Mouse (Mus musculus): ENCODE data around the gene Mtr. TPM values are rescaled to one million over a fixed set of nuclear protein-coding genes. Genes with fewer than 3 reads are reported as not detected.
"Not testable (repeated sequence)": the region's sequence is repeated elsewhere in the genome, so short reads cannot be mapped to it uniquely, and the experiment has no call there.

Gene Mtr
- total and polyA plus RNA-seq, 2 experiments: 2.9 to 5.5 TPM

DNA sequence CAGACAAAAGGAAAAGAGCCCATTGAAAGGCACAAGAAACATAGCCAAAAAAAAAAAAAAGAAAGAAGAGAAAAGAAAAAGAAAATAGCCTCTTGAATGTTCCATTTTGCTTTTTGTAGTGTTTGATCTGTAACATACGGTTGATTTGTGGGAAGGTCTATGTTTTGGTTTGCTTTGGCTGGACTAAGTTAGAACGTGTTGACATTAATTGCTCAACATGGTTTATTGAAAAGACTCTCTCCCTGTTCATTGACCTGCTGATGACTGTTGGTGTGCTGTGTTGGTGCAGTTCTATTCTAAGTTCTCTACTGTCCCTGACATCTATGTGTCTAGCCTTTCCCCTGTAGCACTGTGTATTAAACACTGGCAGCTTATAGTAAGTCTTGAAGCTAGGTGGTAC, 111.5 kb downstream of the Mtr start:
- DNase-seq (ENCODE audit: extremely low read depth, low read depth, low spot score): peak; percentile 91
- Histone ChIP-seq H3K36me3 (ENCODE audit: control insufficient read depth, insufficient read depth, low read length) (no peaks in the 10 kb centered on the region), H3K9ac (ENCODE audit: low read depth, low read length) (no peak overlapping the region), H3K4me3 (ENCODE audit: insufficient read depth, low read depth, low read length) (no peak overlapping the region), H3K4me1 (ENCODE audit: control insufficient read depth, insufficient read depth, low read length) (peaks cover 2% of the 10 kb centered on the region; the same call in 1 of the 2 replicates), H3K27me3 (ENCODE audit: control insufficient read depth, insufficient read depth, low read length) (no peaks in the 10 kb centered on the region), H3K79me2 (ENCODE audit: control insufficient read depth, insufficient read depth, low read length) (no peaks in the 10 kb centered on the region), H3K27ac (replicated peaks; ENCODE audit: insufficient read depth, low read depth, low read length) (no peak overlapping the region)
- whole genome bisulfite sequencing: 11% methylated on average over 2 of the region's 2 CpGs
- no peak for TF ChIP-seq CTCF (IDR thresholded peaks at IDR 0.05; ENCODE audit: low read depth, low read length)

- H3K4me1 ChIP-seq (ENCODE audit: control insufficient read depth, insufficient read depth, low read length): peaks cover 2% of the 10 kb centered on the region; the same call in 1 of the 2 replicates
- no peak overlapping the region for H3K4me3 ChIP-seq (ENCODE audit: insufficient read depth, low read depth, low read length)
- H3K9ac ChIP-seq (ENCODE audit: low read depth, low read length): no peak overlapping the region
- no peak for DNase-seq (ENCODE audit: extremely low read depth, low read depth, low spot score)
- no peaks in the 10 kb centered on the region for H3K36me3 ChIP-seq (ENCODE audit: control insufficient read depth, insufficient read depth, low read length)
- no peak overlapping the region for H3K27ac ChIP-seq (replicated peaks; ENCODE audit: insufficient read depth, low read depth, low read length)
- H3K27me3 ChIP-seq (ENCODE audit: control insufficient read depth, insufficient read depth, low read length): no peaks in the 10 kb centered on the region
- H3K79me2 ChIP-seq (ENCODE audit: control insufficient read depth, insufficient read depth, low read length): no peaks in the 10 kb centered on the region
- WGBS: 94% methylated on average over 5 of the region's 5 CpGs
- TF ChIP-seq POLR2A (IDR thresholded peaks at IDR 0.05; ENCODE audit: extremely low read depth, insufficient read depth, low read length) (no peak), CTCF (IDR thresholded peaks at IDR 0.05; ENCODE audit: low read depth, low read length) (no peak)
These were observed 114.6 kb downstream of the Mtr start for GRCm38 (mm10) chr13:12143347-12143746.

DNA sequence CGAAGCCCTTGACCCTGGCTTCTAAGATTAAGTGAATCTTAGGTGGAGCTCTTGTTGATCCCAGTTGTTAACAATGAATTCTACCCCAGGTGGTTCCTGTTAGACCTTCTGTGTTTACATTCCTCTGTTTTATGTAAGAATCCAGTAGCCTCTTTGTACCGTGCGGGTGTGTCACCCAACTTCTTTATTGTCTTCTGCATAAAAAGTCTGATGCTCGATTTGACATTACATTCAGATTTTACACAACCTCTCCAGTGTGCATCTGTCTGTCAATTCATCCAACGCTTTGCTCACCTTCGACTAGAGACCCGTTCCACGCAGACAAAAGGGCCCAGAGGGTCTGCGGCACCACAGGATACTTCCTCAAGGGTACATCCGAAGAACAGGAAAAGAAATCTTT, 121.5 kb downstream of the Mtr start:
- not testable (repeated sequence) for H3K9ac ChIP-seq (ENCODE audit: low read depth, low read length); H3K4me3 ChIP-seq (ENCODE audit: insufficient read depth, low read depth, low read length); DNase-seq (ENCODE audit: extremely low read depth, low read depth, low spot score); H3K4me1 ChIP-seq (ENCODE audit: control insufficient read depth, insufficient read depth, low read length); H3K36me3 ChIP-seq (ENCODE audit: control insufficient read depth, insufficient read depth, low read length); H3K27me3 ChIP-seq (ENCODE audit: control insufficient read depth, insufficient read depth, low read length); H3K27ac ChIP-seq (replicated peaks; ENCODE audit: insufficient read depth, low read depth, low read length); H3K79me2 ChIP-seq (ENCODE audit: control insufficient read depth, insufficient read depth, low read length)
- 89% methylated on average over 10 of the region's 10 CpGs for WGBS

- no peak overlapping the region for H3K27ac ChIP-seq (replicated peaks; ENCODE audit: insufficient read depth, low read depth, low read length)
- no peaks in the 10 kb centered on the region for H3K79me2 ChIP-seq (ENCODE audit: control insufficient read depth, insufficient read depth, low read length)
- H3K36me3 ChIP-seq (ENCODE audit: control insufficient read depth, insufficient read depth, low read length): no peaks in the 10 kb centered on the region
- no peak for DNase-seq (ENCODE audit: extremely low read depth, low read depth, low spot score)
- H3K4me3 ChIP-seq (ENCODE audit: insufficient read depth, low read depth, low read length): no peak overlapping the region
- no peaks in the 10 kb centered on the region for H3K27me3 ChIP-seq (ENCODE audit: control insufficient read depth, insufficient read depth, low read length)
- TF ChIP-seq CTCF (IDR thresholded peaks at IDR 0.05; ENCODE audit: low read depth, low read length) (no peak), POLR2A (IDR thresholded peaks at IDR 0.05; ENCODE audit: extremely low read depth, insufficient read depth, low read length) (no peak)
- no peaks in the 10 kb centered on the region for H3K4me1 ChIP-seq (ENCODE audit: control insufficient read depth, insufficient read depth, low read length)
- 54% methylated on average over 7 of the region's 7 CpGs for WGBS
- H3K9ac ChIP-seq (ENCODE audit: low read depth, low read length): no peak overlapping the region
These were observed 124.4 kb downstream of the Mtr start for GRCm38 (mm10) chr13:12133549-12133948.

Other genes starting within 250 kb of the Mtr start
- gene Ryr2, start 151.2 kb downstream of the Mtr start, total RNA-seq (2014; rRNA removed): under 0.01 and 0.20 TPM in 2 replicates
- 0.01 TPM in 1 of 2 replicates, not detected in the other for gene Ryr2, start 151.2 kb downstream of the Mtr start, polyA plus RNA-seq (2012; rRNA removed)
- 1.2 TPM in 1 of 2 replicates, not detected in the other for gene Actn2, start 82.6 kb upstream of the Mtr start, total RNA-seq (2014; rRNA removed)
- 0.06 and 0.47 TPM in 2 replicates for gene Actn2, start 82.6 kb upstream of the Mtr start, polyA plus RNA-seq (2012; rRNA removed)
- 14.5 and 16.1 TPM in 2 replicates for gene Heatr1, start 136.9 kb upstream of the Mtr start, total RNA-seq (2014; rRNA removed)
- 6.2 and 12.8 TPM in 2 replicates for gene Heatr1, start 136.9 kb upstream of the Mtr start, polyA plus RNA-seq (2012; rRNA removed)
- 134 and 180 TPM in 2 replicates for gene Lgals8, start 206.8 kb upstream of the Mtr start, total RNA-seq (2014; rRNA removed)
- gene Lgals8, start 206.8 kb upstream of the Mtr start, polyA plus RNA-seq (2012; rRNA removed): 44.7 and 51.6 TPM in 2 replicates

Measured in liver, adult 2 months (tissue).